Mouse (Mus musculus) embryonic facial prominence, embryonic 11.5 days (tissue): Measurements from ENCODE around the gene Cnga4. TPM values are rescaled to one million over a fixed set of nuclear protein-coding genes. Genes with fewer than 3 reads are reported as not detected.
A peak's percentile ranks its signal among the peaks of the same experiment; 100 is the strongest.
"Not testable (repeated sequence)": the region's sequence is repeated elsewhere in the genome, so short reads cannot be mapped to it uniquely, and the experiment has no call there.

Experiments used
- ATAC-seq: fragments of 200-750 bp; cut with Nextera tagmentation; replicated peaks from 2 replicates; pipeline ENCODE4 v1.8.0; 2017; ENCODE audit warnings: low read depth; ENCODE audit not compliant: insufficient number of reproducible peaks, low FRiP score, low TSS enrichment
- DNase-seq: peaks from one replicate; pipeline ENCODE4 v3.0.0-alpha.2; 2015; ENCODE audit warnings: low spot score
- H3K27ac ChIP-seq: fragments of 300-500 bp; sonication (generic); replicated peaks from 2 replicates; pipeline ENCODE4 v1.5.1; 2014; ENCODE audit warnings: mild to moderate bottlenecking, low read depth, low read length, control low read depth
- H3K27me3 ChIP-seq: fragments of 300-500 bp; sonication (generic); 2 replicates; pipeline ENCODE4 v1.6.1; 2014; ENCODE audit warnings: mild to moderate bottlenecking, low read length, moderate library complexity, mixed read lengths; ENCODE audit not compliant: control insufficient read depth, insufficient read depth
- H3K36me3 ChIP-seq: fragments of 300-500 bp; sonication (generic); replicated peaks from 2 replicates; pipeline ENCODE4 v1.6.1; 2014; ENCODE audit warnings: low read depth, mild to moderate bottlenecking, low read length, moderate library complexity, mixed read lengths; ENCODE audit not compliant: control insufficient read depth, insufficient read depth
- H3K4me1 ChIP-seq: fragments of 300-500 bp; sonication (generic); 2 replicates; pipeline ENCODE4 v1.6.1; 2014; ENCODE audit warnings: low read length, mixed read lengths; ENCODE audit not compliant: control insufficient read depth, insufficient read depth
- H3K4me2 ChIP-seq: fragments of 300-500 bp; sonication (generic); 2 replicates; pipeline ENCODE4 v1.6.1; 2014; ENCODE audit warnings: low read depth, mild to moderate bottlenecking, control low read depth, low read length, moderate library complexity
- H3K4me3 ChIP-seq: fragments of 300-500 bp; sonication (generic); 2 replicates; pipeline ENCODE4 v1.5.1; 2014; ENCODE audit warnings: low read depth, low read length, control low read depth
- H3K9ac ChIP-seq: fragments of 300-500 bp; sonication (generic); replicated peaks from 2 replicates; pipeline ENCODE4 v1.6.1; 2014; ENCODE audit warnings: mild to moderate bottlenecking, control low read depth, low read length
- H3K9me3 ChIP-seq: fragments of 300-500 bp; sonication (generic); replicated peaks from 2 replicates; pipeline ENCODE4 v1.6.1; 2016; ENCODE audit warnings: mild to moderate bottlenecking, low read length, inconsistent platforms, mixed read lengths; ENCODE audit not compliant: control insufficient read depth
- WGBS: fragments of 180-500 bp; shearing (Covaris S2); extraction: QIAGEN DNeasy Blood & Tissue Kit; methylation state at CpG from one replicate; pipeline ENCODE4 v1.1.7; 2014; 5-methylcytosine and 5-hydroxymethylcytosine counted together
- polyA plus RNA-seq: library from polyadenylated mRNA; unstranded; fragments of >200 nt; fragmentation: Nextera tagmentation; extraction: Ambion mirVana; gene quantifications from 2 replicates; pipeline ENCODE4 v1.2.1, GENCODE M21; 2014

Cnga4 gene
- polyA plus RNA-seq, 1 experiment from 2014 or later = not detected

DNA sequence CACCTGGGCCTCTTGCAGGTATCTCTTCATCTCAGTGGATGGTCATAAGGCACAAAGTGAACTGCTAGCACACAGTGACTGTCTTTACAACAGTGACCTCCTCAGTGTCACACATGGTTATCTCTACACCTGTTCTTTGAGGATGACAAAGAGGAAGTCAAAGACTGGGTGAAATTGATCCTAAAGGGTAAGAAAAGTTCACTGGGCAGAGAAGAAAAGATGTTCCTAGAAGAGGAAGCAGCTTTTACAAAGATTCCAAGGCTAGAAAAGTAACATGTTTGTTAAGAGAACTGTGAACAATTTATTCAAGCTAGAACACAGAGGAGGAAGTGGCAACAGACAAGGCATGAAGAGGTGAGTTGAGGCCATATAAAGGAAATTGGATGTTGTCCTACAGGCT is 8.2 kb upstream of the Cnga4 start:
- Histone ChIP-seq H3K4me2 (no peak overlapping the region), H3K36me3 (no peaks in the 10 kb centered on the region), H3K9me3 (no peaks in the 10 kb centered on the region), H3K27ac (no peak overlapping the region), H3K9ac (no peak overlapping the region), H3K4me1 (no peaks in the 10 kb centered on the region), H3K4me3 (no peak overlapping the region), H3K27me3 (no peaks in the 10 kb centered on the region)
- ATAC-seq (no peak), DNase-seq (no peak)

DNA sequence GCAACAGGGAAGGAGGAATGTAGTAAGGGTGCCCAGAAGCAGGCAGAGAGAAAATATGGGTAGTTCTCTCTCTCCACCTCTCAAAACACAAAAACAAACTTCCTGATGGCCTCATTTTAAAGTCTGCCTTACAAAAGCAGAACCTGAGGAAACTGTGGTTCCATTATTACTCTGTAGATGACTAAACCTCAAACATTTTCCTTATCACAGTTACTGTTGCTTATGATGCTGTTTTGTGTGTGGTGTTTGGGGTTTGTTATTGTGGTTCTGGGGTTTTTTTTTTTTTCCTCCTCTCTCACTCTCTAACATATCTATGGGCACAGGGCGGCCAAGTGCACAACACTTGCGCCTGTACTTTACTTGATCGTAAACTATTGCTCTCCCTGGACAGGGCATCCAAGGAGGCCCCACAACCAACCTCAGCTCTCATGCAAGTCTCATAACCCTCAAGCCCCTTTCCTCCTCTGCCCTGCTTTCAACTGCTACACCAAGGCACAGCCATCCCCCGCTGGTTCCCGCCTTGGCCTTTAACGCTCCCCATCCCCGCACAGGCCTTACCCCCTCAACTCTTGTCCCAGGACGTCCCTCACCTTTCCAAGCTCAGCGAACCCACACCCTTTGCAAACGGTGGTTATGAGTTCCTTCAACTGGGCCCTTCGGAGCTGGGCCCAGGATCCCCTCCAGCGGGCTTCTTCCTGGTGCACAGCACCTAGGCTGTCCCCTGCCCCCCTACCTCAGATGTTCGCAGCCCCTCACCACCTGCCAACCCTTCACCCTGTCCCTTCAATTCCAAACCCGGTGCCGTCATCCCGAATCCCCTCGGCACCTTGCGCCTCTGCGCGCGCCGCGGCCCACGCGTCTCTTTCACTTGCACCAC is 5.1 kb upstream of the Cnga4 start:
- no peak overlapping the region for H3K27ac ChIP-seq
- ATAC-seq = peak; percentile 45; the same call in 1 of the 2 replicates
- no peaks in the 10 kb centered on the region for H3K9me3 ChIP-seq
- no peaks in the 10 kb centered on the region for H3K4me1 ChIP-seq
- H3K36me3 ChIP-seq = no peaks in the 10 kb centered on the region
- peak; percentile 26 for DNase-seq
- peak overlapping the region; percentile 62 for H3K4me2 ChIP-seq
- H3K9ac ChIP-seq = peak overlapping the region; percentile 80
- H3K4me3 ChIP-seq = peak overlapping the region; percentile 69
- 2% methylated on average over 25 of the region's 25 CpGs for WGBS
- no peaks in the 10 kb centered on the region for H3K27me3 ChIP-seq

DNA sequence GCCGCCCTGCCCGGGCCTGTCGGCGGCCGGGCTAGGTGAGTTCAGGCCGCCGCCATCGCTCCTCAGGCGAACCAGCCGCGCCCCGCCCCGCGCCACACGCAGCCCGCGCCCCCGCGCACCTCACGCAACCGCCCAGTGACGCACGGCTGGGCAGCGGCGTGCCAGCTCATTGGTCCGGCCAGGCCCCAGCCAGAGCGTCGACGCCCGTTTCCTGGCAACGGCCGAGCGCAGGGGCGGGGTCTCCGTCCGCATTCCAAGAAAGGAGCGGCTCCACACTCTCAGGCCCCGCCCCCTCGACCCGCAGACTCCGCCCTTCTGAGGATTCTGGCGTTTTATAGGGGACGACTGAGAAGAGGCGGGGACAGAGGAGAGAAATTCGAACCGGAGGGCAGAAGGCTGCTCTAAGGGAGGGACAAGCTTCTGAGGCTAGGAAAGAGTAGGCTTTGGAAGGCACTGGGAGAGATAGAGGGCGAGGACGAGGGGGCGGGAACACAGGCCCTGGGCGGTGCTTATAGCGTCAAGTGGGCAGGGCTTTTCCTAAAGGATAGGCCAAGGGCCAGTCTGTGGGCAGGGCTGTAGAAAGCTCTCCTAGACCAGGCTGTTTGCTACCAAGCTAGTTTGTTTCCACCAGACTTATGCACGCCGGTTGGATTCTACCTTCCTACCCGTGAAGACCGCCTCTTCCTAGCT is 4.3 kb upstream of the Cnga4 start, which contains the start of gene Fam160a2:
Gene Fam160a2 (minus strand): TSS at position 120 of the 690 bp plus-strand sequence.
- H3K27ac ChIP-seq = peak within 1 kb of the TSS; percentile 7; the same call in 1 of the 2 replicates
- peak within 1 kb of the TSS; percentile 62 for H3K4me2 ChIP-seq
- no peaks in the 10 kb centered on the region for H3K4me1 ChIP-seq
- H3K36me3 ChIP-seq = no peaks in the 10 kb centered on the region
- no peaks in the 10 kb centered on the region for H3K9me3 ChIP-seq
- peak within 1 kb of the TSS; percentile 80 for H3K9ac ChIP-seq
- peak within 1 kb of the TSS; percentile 69 for H3K4me3 ChIP-seq
- ATAC-seq (peak; percentile 99), DNase-seq (peak; percentile 100)
- WGBS = under 1% methylated on average over 53 of the region's 55 CpGs
- no peaks in the 10 kb centered on the region for H3K27me3 ChIP-seq

DNA sequence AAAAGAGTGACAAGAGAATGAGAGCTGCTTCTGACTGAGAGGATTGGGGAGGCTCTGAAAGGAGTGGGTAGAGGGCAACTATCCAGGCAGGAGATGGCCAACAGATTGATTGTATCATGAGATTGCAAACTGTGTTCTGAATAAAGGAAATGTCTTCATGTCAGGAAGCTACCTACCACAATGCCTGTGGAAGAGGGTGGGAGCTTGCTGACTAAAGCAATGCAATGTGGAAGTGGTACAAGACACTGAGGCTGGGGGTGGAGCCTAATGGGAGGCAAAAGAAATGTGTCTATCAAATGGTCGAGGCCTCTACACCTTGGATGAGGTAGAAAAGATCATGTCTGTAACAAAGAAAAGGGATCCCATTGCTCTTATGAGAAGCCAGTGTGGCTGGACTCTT is 2.0 kb downstream of the Cnga4 start:
- Histone ChIP-seq H3K36me3 (no peaks in the 10 kb centered on the region), H3K9me3 (no peaks in the 10 kb centered on the region), H3K27ac (no peak overlapping the region), H3K4me1 (no peaks in the 10 kb centered on the region), H3K27me3 (no peaks in the 10 kb centered on the region), H3K4me3 (no peak overlapping the region), H3K9ac (no peak overlapping the region), H3K4me2 (no peak overlapping the region)
- DNase-seq (no peak), ATAC-seq (no peak)
- WGBS = 65% methylated on average over 1 of the region's 1 CpGs

DNA sequence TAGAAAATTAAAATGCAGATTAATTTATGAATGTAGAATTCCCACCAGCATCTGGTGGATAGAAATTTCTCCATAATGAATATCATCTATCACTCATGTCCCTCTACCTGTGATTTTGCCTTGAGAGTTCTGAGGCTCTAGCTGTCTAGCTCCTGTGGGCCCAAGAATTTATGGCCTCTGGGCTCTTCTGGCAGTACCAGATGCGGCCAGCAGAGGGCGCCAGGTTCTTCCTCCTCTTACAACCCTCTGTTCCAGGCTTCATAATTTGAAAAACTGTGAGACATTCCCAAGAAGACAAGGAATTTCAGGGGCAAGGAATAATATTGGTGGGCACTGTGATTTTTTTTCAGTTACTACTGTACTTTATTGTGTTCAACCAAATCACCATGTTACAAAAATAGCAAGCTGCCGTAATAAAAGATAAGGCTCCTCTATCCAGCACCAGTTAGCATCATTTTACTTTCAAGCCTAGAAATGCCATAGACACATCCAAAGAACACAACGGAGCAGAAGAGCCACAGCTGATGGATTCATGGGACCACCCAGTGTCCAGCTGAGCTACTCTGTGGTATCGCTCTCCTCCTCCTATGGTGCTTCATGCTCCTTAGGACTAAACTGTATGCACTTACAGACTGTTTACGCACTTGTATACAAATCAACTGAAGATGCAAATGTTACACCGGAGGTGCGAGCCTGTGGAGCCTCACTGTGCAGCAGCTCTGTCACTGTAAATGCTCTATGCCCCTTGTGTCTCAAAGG is 7.7 kb downstream of the Cnga4 start:
- not testable (repeated sequence) for H3K27ac ChIP-seq, H3K4me3 ChIP-seq, H3K9me3 ChIP-seq, H3K4me2 ChIP-seq, H3K36me3 ChIP-seq, H3K27me3 ChIP-seq, H3K9ac ChIP-seq, H3K4me1 ChIP-seq
- peak; percentile 56; the same call in 1 of the 2 replicates for ATAC-seq
- 60% methylated on average over 8 of the region's 8 CpGs for WGBS
- peak; percentile 78 for DNase-seq

DNA sequence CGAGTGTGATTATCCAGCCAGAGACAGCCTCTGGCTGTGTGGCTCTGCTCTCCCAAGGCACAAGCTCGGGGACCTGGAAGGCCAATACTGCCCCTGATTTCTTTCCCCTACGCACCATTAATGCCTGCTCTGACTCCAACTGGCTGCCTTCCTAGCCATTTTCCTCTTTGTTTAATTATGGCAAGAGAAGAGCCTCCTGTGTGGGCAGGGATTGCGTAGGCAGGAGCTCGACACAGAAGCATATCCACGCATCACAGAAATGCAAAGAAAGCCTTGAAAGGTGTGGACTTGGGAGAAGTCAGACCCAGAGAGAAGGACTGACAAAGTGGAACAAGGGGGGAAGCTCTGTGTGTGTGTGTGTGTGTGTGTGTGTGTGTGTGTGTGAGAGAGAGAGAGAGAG is 10.0 kb downstream of the Cnga4 start:
- Histone ChIP-seq H3K9me3 (no peaks in the 10 kb centered on the region), H3K4me1 (no peaks in the 10 kb centered on the region), H3K4me3 (no peak overlapping the region), H3K27me3 (no peaks in the 10 kb centered on the region), H3K36me3 (no peaks in the 10 kb centered on the region), H3K4me2 (no peak overlapping the region), H3K27ac (no peak overlapping the region), H3K9ac (no peak overlapping the region)
- WGBS = 53% methylated on average over 6 of the region's 6 CpGs
- DNase-seq (no peak), ATAC-seq (no peak)

DNA sequence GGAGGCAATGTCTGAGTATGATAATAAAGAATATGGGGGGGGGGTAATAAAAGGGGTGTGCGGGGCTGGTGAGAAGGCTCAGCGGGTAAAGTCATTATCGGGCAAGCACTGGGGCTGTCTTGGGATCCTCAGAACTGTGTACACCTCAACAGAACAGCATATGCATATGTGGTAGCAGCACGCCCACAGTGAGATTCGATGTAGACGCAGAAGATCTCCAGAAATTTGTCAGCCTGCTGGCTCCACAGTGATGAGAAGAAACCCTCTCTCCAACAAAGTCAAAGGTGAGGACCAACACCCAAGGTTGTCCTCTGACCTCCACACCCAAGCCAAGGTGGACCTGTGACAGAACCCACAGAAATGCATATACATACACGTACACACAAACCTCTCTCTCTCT is 12.2 kb downstream of the Cnga4 start:
- Histone ChIP-seq H3K27ac (no peak overlapping the region), H3K9me3 (no peaks in the 10 kb centered on the region), H3K4me1 (no peaks in the 10 kb centered on the region), H3K27me3 (no peaks in the 10 kb centered on the region), H3K4me2 (no peak overlapping the region), H3K36me3 (no peaks in the 10 kb centered on the region), H3K4me3 (no peak overlapping the region), H3K9ac (no peak overlapping the region)
- no peak for DNase-seq
- ATAC-seq = no peak
- WGBS = 88% methylated on average over 7 of the region's 7 CpGs
